ENCODE assay signal across 9 mouse cellular contexts in genomic region chr4:129575171-129575844, GRCm38 (mm10). TPM values are rescaled to one million over a fixed set of nuclear protein-coding genes. Genes with fewer than 3 reads are reported as not detected.
A peak's percentile ranks its signal among the peaks of the same experiment; 100 is the strongest.
DNase-seq lines count a peak whose midpoint lies in the region; ATAC-seq and TF ChIP-seq lines count a peak whose summit lies in the region.
"Had no signal": no experiment of that assay in that cellular context is flagged by ENCODE, and none has a peak within 500 bp of the region (broad histone marks: within the 10 kb centered on the region; RNA-seq: fewer than 3 reads in every experiment).

No protein-coding gene starts in this region.

- intact Hi-C loops in left cerebral cortex, postnatal 14 days (cut with DNase I) = no loop called here

- WGBS in midbrain, embryonic 10.5 days = 62% methylated on average over 7 of the region's 8 CpGs
- 65% methylated on average over 7 of the region's 8 CpGs for WGBS in midbrain, embryonic 16.5 days
- 40% methylated on average over 7 of the region's 8 CpGs for WGBS in intestine, postnatal 0 days
- WGBS in midbrain, embryonic 14.5 days = 63% methylated on average over 7 of the region's 8 CpGs

- H3K27me3 ChIP-seq in midbrain, embryonic 10.5 days (ENCODE audit: low read depth, poor library complexity, severe bottlenecking) = 0 out of 2 replicates have a peak, but pooled peaks cover 5% of the 10 kb centered on the region
- H3K27me3 ChIP-seq in midbrain, embryonic 16.5 days (ENCODE audit: control insufficient read depth, insufficient read depth, low read depth, low read length) = no peaks in the 10 kb centered on the region
- no peaks in the 10 kb centered on the region for H3K27me3 ChIP-seq in intestine, postnatal 0 days (replicated peaks; ENCODE audit: control insufficient read depth, insufficient read depth, low read length)
- no peaks in the 10 kb centered on the region for H3K27me3 ChIP-seq in midbrain, embryonic 14.5 days (ENCODE audit: control insufficient read depth, insufficient read depth, low read length)
- H3K27me3 ChIP-seq: stomach, embryonic 15.5 days had no signal

- no peak for ATAC-seq in midbrain, embryonic 16.5 days
- ATAC-seq in intestine, postnatal 0 days = 0 out of 2 replicates have a peak, but pooled peaks have one; percentile 22
- ATAC-seq in midbrain, embryonic 14.5 days (ENCODE audit: low FRiP score, low TSS enrichment) = no peak

- H3K4me1 ChIP-seq in midbrain, embryonic 10.5 days = peaks cover 18% of the 10 kb centered on the region
- H3K4me1 ChIP-seq in midbrain, embryonic 16.5 days (ENCODE audit: control insufficient read depth, insufficient read depth, low read length) = no peaks in the 10 kb centered on the region
- H3K4me1 ChIP-seq in intestine, postnatal 0 days (replicated peaks; ENCODE audit: control insufficient read depth, insufficient read depth, low read length) = no peaks in the 10 kb centered on the region
- 0 out of 2 replicates have a peak, but pooled peaks cover 8% of the 10 kb centered on the region for H3K4me1 ChIP-seq in midbrain, embryonic 14.5 days (ENCODE audit: control insufficient read depth, insufficient read depth, low read length)
- H3K4me1 ChIP-seq: stomach, embryonic 15.5 days had no signal

- TF ChIP-seq CTCF in intestine, postnatal 0 days (IDR thresholded peaks at IDR 0.05; ENCODE audit: low read depth) = no peak

- no peaks in the 10 kb centered on the region for H3K36me3 ChIP-seq in midbrain, embryonic 10.5 days
- no peaks in the 10 kb centered on the region for H3K36me3 ChIP-seq in midbrain, embryonic 16.5 days (ENCODE audit: control insufficient read depth, insufficient read depth, low read length)
- H3K36me3 ChIP-seq in intestine, postnatal 0 days (ENCODE audit: control insufficient read depth, insufficient read depth) = no peaks in the 10 kb centered on the region
- H3K36me3 ChIP-seq in midbrain, embryonic 14.5 days (ENCODE audit: control insufficient read depth, insufficient read depth, low read length) = no peaks in the 10 kb centered on the region
- H3K36me3 ChIP-seq: stomach, embryonic 15.5 days had no signal

- H3K9me3 ChIP-seq in midbrain, embryonic 10.5 days (replicated peaks) = no peaks in the 10 kb centered on the region
- H3K9me3 ChIP-seq in midbrain, embryonic 16.5 days (replicated peaks; ENCODE audit: control insufficient read depth, low read length, poor library complexity, severe bottlenecking) = no peaks in the 10 kb centered on the region
- no peaks in the 10 kb centered on the region for H3K9me3 ChIP-seq in intestine, postnatal 0 days (ENCODE audit: control insufficient read depth)
- H3K9me3 ChIP-seq in midbrain, embryonic 14.5 days (ENCODE audit: control insufficient read depth, low read length) = no peaks in the 10 kb centered on the region
- H3K9me3 ChIP-seq: stomach, embryonic 15.5 days had no signal

- DNase-seq in midbrain, embryonic 10.5 days (ENCODE audit: low spot score) = no peak
- peak; percentile 57 for DNase-seq in lung, postnatal 25 days (ENCODE audit: low spot score)
- DNase-seq in cerebellum, postnatal 25 days = no peak
- no peak for DNase-seq in left cerebral cortex, postnatal 14 days (ENCODE audit: low spot score in 2 of 2)
- no peak for DNase-seq in adrenal gland, postnatal 4 days (ENCODE audit: low spot score in 2 of 2)
- no peak for DNase-seq in midbrain, embryonic 14.5 days

- H3K4me2 ChIP-seq in midbrain, embryonic 16.5 days (ENCODE audit: low read length) = no peak overlapping the region
- H3K4me2 ChIP-seq in intestine, postnatal 0 days (replicated peaks; ENCODE audit: low read depth) = no peak overlapping the region
- H3K4me2 ChIP-seq in midbrain, embryonic 14.5 days (ENCODE audit: low read length) = no peak overlapping the region
- H3K4me2 ChIP-seq: stomach, embryonic 15.5 days had no signal

- H3K4me3 ChIP-seq in midbrain, embryonic 10.5 days = no peak overlapping the region
- H3K4me3 ChIP-seq in midbrain, embryonic 16.5 days (ENCODE audit: low read depth, low read length) = no peak overlapping the region
- H3K4me3 ChIP-seq in intestine, postnatal 0 days (ENCODE audit: low read depth, low read length) = no peak overlapping the region
- no peak overlapping the region for H3K4me3 ChIP-seq in midbrain, embryonic 14.5 days (replicated peaks; ENCODE audit: low read depth, low read length)
- H3K4me3 ChIP-seq: stomach, embryonic 15.5 days had no signal

- H3K9ac ChIP-seq in midbrain, embryonic 16.5 days (ENCODE audit: low read depth, low read length) = no peak overlapping the region
- no peak overlapping the region for H3K9ac ChIP-seq in intestine, postnatal 0 days (ENCODE audit: low read depth, low read length)
- H3K9ac ChIP-seq in midbrain, embryonic 14.5 days (replicated peaks; ENCODE audit: low read length) = no peak overlapping the region
- H3K9ac ChIP-seq: stomach, embryonic 15.5 days had no signal

- peak overlapping the region; percentile 46; the same call in 1 of the 2 replicates for H3K27ac ChIP-seq in midbrain, embryonic 10.5 days (replicated peaks)
- H3K27ac ChIP-seq in midbrain, embryonic 16.5 days (ENCODE audit: low read length) = no peak overlapping the region
- H3K27ac ChIP-seq in intestine, postnatal 0 days (ENCODE audit: low read depth, low read length) = no peak overlapping the region
- no peak overlapping the region for H3K27ac ChIP-seq in midbrain, embryonic 14.5 days (replicated peaks; ENCODE audit: low read depth, low read length)
- H3K27ac ChIP-seq: stomach, embryonic 15.5 days had no signal

RNA-seq across cellular contexts. Expression of gene Lck, which starts 1.9 kb away (rescaled TPM):
- 4.7 and 7.2 TPM in 2 replicates for polyA plus RNA-seq in midbrain, embryonic 10.5 days (2016; fragmentation: Nextera tagmentation; extraction: Ambion mirVana)
- 15.4 and 16.2 TPM in 2 replicates for polyA plus RNA-seq in midbrain, embryonic 16.5 days (2015; fragmentation: Nextera tagmentation; extraction: Ambion mirVana)
- polyA plus RNA-seq in intestine, postnatal 0 days (2015; fragmentation: Nextera tagmentation; extraction: Ambion mirVana) = 3.0 and 3.1 TPM in 2 replicates
- total RNA-seq in left cerebral cortex, postnatal 14 days (2021) = 1 to 10 TPM; 5.5 to 8.5 TPM
- 1 to 10 TPM; 8.7 to 9.7 TPM for total RNA-seq in adrenal gland, postnatal 4 days (2021)
- 9.0 and 13.6 TPM in 2 replicates for polyA plus RNA-seq in midbrain, embryonic 14.5 days (2014; fragmentation: Nextera tagmentation; extraction: Ambion mirVana)

RNA-seq across cellular contexts. Expression of gene Fam167b, which starts 3.0 kb away (rescaled TPM):
- 0.50 and 1.5 TPM in 2 replicates for polyA plus RNA-seq in midbrain, embryonic 10.5 days (2016; fragmentation: Nextera tagmentation; extraction: Ambion mirVana)
- polyA plus RNA-seq in midbrain, embryonic 16.5 days (2015; fragmentation: Nextera tagmentation; extraction: Ambion mirVana) = 0.26 TPM in 1 of 2 replicates, not detected in the other
- 1.4 and 1.7 TPM in 2 replicates for polyA plus RNA-seq in intestine, postnatal 0 days (2015; fragmentation: Nextera tagmentation; extraction: Ambion mirVana)
- not detected for total RNA-seq in left cerebral cortex, postnatal 14 days (2021)
- total RNA-seq in adrenal gland, postnatal 4 days (2021) = 10 to 100 TPM; 30.9 to 33.5 TPM
- 0.24 TPM in 1 of 2 replicates, not detected in the other for polyA plus RNA-seq in midbrain, embryonic 14.5 days (2014; fragmentation: Nextera tagmentation; extraction: Ambion mirVana)

RNA-seq across cellular contexts. Expression of gene Eif3i, which starts 25.1 kb away (rescaled TPM):
- polyA plus RNA-seq in midbrain, embryonic 10.5 days (2016; fragmentation: Nextera tagmentation; extraction: Ambion mirVana) = 261 and 293 TPM in 2 replicates
- 187 and 198 TPM in 2 replicates for polyA plus RNA-seq in midbrain, embryonic 16.5 days (2015; fragmentation: Nextera tagmentation; extraction: Ambion mirVana)
- polyA plus RNA-seq in intestine, postnatal 0 days (2015; fragmentation: Nextera tagmentation; extraction: Ambion mirVana) = 139 and 144 TPM in 2 replicates
- 100 to 1,000 TPM; 139 to 140 TPM for total RNA-seq in left cerebral cortex, postnatal 14 days (2021)
- total RNA-seq in adrenal gland, postnatal 4 days (2021) = 100 to 1,000 TPM; 187 to 188 TPM
- 232 and 238 TPM in 2 replicates for polyA plus RNA-seq in midbrain, embryonic 14.5 days (2014; fragmentation: Nextera tagmentation; extraction: Ambion mirVana)

RNA-seq across cellular contexts. Expression of gene Tmem234, which starts 25.2 kb away (rescaled TPM):
- polyA plus RNA-seq in midbrain, embryonic 10.5 days (2016; fragmentation: Nextera tagmentation; extraction: Ambion mirVana) = 226 and 231 TPM in 2 replicates
- polyA plus RNA-seq in midbrain, embryonic 16.5 days (2015; fragmentation: Nextera tagmentation; extraction: Ambion mirVana) = 177 and 180 TPM in 2 replicates
- polyA plus RNA-seq in intestine, postnatal 0 days (2015; fragmentation: Nextera tagmentation; extraction: Ambion mirVana) = 135 and 146 TPM in 2 replicates
- total RNA-seq in left cerebral cortex, postnatal 14 days (2021) = 100 to 1,000 TPM in 1 of 2 experiments, 10 to 100 TPM in 1; 91.8 to 105 TPM
- total RNA-seq in adrenal gland, postnatal 4 days (2021) = 100 to 1,000 TPM; 111 to 114 TPM
- 181 and 186 TPM in 2 replicates for polyA plus RNA-seq in midbrain, embryonic 14.5 days (2014; fragmentation: Nextera tagmentation; extraction: Ambion mirVana)

RNA-seq across cellular contexts. Expression of gene Hdac1, which starts 32.8 kb away (rescaled TPM):
- 276 and 278 TPM in 2 replicates for polyA plus RNA-seq in midbrain, embryonic 10.5 days (2016; fragmentation: Nextera tagmentation; extraction: Ambion mirVana)
- polyA plus RNA-seq in midbrain, embryonic 16.5 days (2015; fragmentation: Nextera tagmentation; extraction: Ambion mirVana) = 74.7 and 83.2 TPM in 2 replicates
- 89.9 and 91.7 TPM in 2 replicates for polyA plus RNA-seq in intestine, postnatal 0 days (2015; fragmentation: Nextera tagmentation; extraction: Ambion mirVana)
- 10 to 100 TPM; 27.2 to 30.2 TPM for total RNA-seq in left cerebral cortex, postnatal 14 days (2021)
- total RNA-seq in adrenal gland, postnatal 4 days (2021) = 10 to 100 TPM; 74.9 to 84.8 TPM
- polyA plus RNA-seq in midbrain, embryonic 14.5 days (2014; fragmentation: Nextera tagmentation; extraction: Ambion mirVana) = 73.6 and 101 TPM in 2 replicates
